Mouse (Mus musculus) embryonic facial prominence, embryonic 12.5 days (tissue): ENCODE results near the gene Nemp1. TPM values are rescaled to one million over a fixed set of nuclear protein-coding genes. Genes with fewer than 3 reads are reported as not detected.

Experiments
- polyA plus RNA-seq: library from polyadenylated mRNA; unstranded; fragments of >200 nt; fragmentation: Nextera tagmentation; extraction: Ambion mirVana; gene quantifications from 2 replicates; pipeline ENCODE4 v1.2.1, GENCODE M21; 2016

Nemp1 gene
- polyA plus RNA-seq, 1 experiment from 2014 or later: 11.9 TPM

Other genes starting within 250 kb of the Nemp1 start
- 5.9 and 7.9 TPM in 2 replicates for gene Stac3, start 165.2 kb upstream of the Nemp1 start, polyA plus RNA-seq
- 2.9 and 3.4 TPM in 2 replicates for gene Ndufa4l2, start 151.9 kb upstream of the Nemp1 start, polyA plus RNA-seq
- 82.4 and 88.2 TPM in 2 replicates for gene Shmt2, start 144.5 kb upstream of the Nemp1 start, polyA plus RNA-seq
- 6.5 and 8.0 TPM in 2 replicates for gene Nxph4, start 132.3 kb upstream of the Nemp1 start, polyA plus RNA-seq
- gene Lrp1, start 45.8 kb upstream of the Nemp1 start, polyA plus RNA-seq: 115 TPM in 2 replicates
- 13.0 and 13.3 TPM in 2 replicates for gene Stat6, start 23.9 kb upstream of the Nemp1 start, polyA plus RNA-seq
- 18.8 and 19.5 TPM in 2 replicates for gene Nab2, start 1.7 kb downstream of the Nemp1 start, polyA plus RNA-seq
- gene Myo1a, start 38.3 kb downstream of the Nemp1 start, polyA plus RNA-seq: 0.20 and 0.58 TPM in 2 replicates
- gene Tac2, start 57.6 kb downstream of the Nemp1 start, polyA plus RNA-seq: 1.2 and 2.1 TPM in 2 replicates
- 4.8 and 5.2 TPM in 2 replicates for gene Zbtb39, start 72.6 kb downstream of the Nemp1 start, polyA plus RNA-seq
- gene Gpr182, start 84.8 kb downstream of the Nemp1 start, polyA plus RNA-seq: 0.48 and 0.70 TPM in 2 replicates
- gene Rdh1, start 92.8 kb downstream of the Nemp1 start, polyA plus RNA-seq: not detected in 2 replicates
- gene Rdh16f1, start 92.9 kb downstream of the Nemp1 start, polyA plus RNA-seq: 0.09 TPM in 1 of 2 replicates, not detected in the other
- gene Rdh9, start 109.5 kb downstream of the Nemp1 start, polyA plus RNA-seq: 0.09 TPM in 1 of 2 replicates, not detected in the other
- gene Rdh16, start 134.3 kb downstream of the Nemp1 start, polyA plus RNA-seq: not detected in 2 replicates
- gene Rdh19, start 183.0 kb downstream of the Nemp1 start, polyA plus RNA-seq: not detected in 2 replicates
- not detected in 2 replicates for gene Rdh16f2, start 199.6 kb downstream of the Nemp1 start, polyA plus RNA-seq
- gene Rdh7, start 221.9 kb downstream of the Nemp1 start, polyA plus RNA-seq: not detected in 2 replicates
- not detected in 2 replicates for gene Sdr9c7, start 231.6 kb downstream of the Nemp1 start, polyA plus RNA-seq